Mouse (Mus musculus) limb, embryonic 11.5 days (tissue): ENCODE results near the gene D7Ertd443e. TPM values are rescaled to one million over a fixed set of nuclear protein-coding genes. Genes with fewer than 3 reads are reported as not detected.

Experiments
- ATAC-seq: fragments of 200-750 bp; cut with Nextera tagmentation; 2 replicates; pipeline ENCODE4 v1.8.0; 2017; ENCODE audit warnings: low read depth; ENCODE audit not compliant: insufficient number of reproducible peaks, low FRiP score, low TSS enrichment
- DNase-seq: peaks from one replicate; pipeline ENCODE4 v3.0.0-alpha.2; 2015; ENCODE audit warnings: low spot score
- H3K27ac ChIP-seq: fragments of 300-500 bp; sonication (generic); replicated peaks from 2 replicates; pipeline ENCODE4 v1.5.1; 2014; ENCODE audit warnings: low read depth, mild to moderate bottlenecking, low read length
- H3K27me3 ChIP-seq: fragments of 300-500 bp; sonication (generic); 2 replicates; pipeline ENCODE4 v1.6.1; 2014; ENCODE audit warnings: mild to moderate bottlenecking, low read length, mixed read lengths; ENCODE audit not compliant: control insufficient read depth, insufficient read depth
- H3K36me3 ChIP-seq: fragments of 300-500 bp; sonication (generic); 2 replicates; pipeline ENCODE4 v1.6.1; 2014; ENCODE audit warnings: mild to moderate bottlenecking, low read length, moderate library complexity, mixed read lengths; ENCODE audit not compliant: control insufficient read depth, insufficient read depth
- H3K4me1 ChIP-seq: fragments of 300-500 bp; sonication (generic); 2 replicates; pipeline ENCODE4 v1.6.1; 2014; ENCODE audit warnings: low read length, mixed read lengths; ENCODE audit not compliant: control insufficient read depth, insufficient read depth
- H3K4me2 ChIP-seq: fragments of 300-500 bp; sonication (generic); 2 replicates; pipeline ENCODE4 v1.6.1; 2014; ENCODE audit warnings: low read depth, mild to moderate bottlenecking, moderate library complexity; ENCODE audit not compliant: severe bottlenecking
- H3K4me3 ChIP-seq: fragments of 300-500 bp; sonication (generic); 2 replicates; pipeline ENCODE4 v1.5.1; 2014; ENCODE audit warnings: low read depth, low read length
- H3K9ac ChIP-seq: fragments of 300-500 bp; sonication (generic); 2 replicates; pipeline ENCODE4 v1.6.1; 2014; ENCODE audit warnings: mild to moderate bottlenecking, low read length
- H3K9me3 ChIP-seq: fragments of 300-500 bp; sonication (generic); 2 replicates; pipeline ENCODE4 v1.6.1; 2016; ENCODE audit warnings: low read length; ENCODE audit not compliant: control insufficient read depth
- WGBS: fragments of 180-500 bp; shearing (Covaris S2); extraction: QIAGEN DNeasy Blood & Tissue Kit; methylation state at CpG from one replicate; pipeline ENCODE4 v1.1.7; 2014; 5-methylcytosine and 5-hydroxymethylcytosine counted together
- polyA plus RNA-seq: library from polyadenylated mRNA; unstranded; fragments of >200 nt; fragmentation: Nextera tagmentation; extraction: Ambion mirVana; gene quantifications from 2 replicates; pipeline ENCODE4 v1.2.1, GENCODE M21; 2014

Gene D7Ertd443e
- polyA plus RNA-seq, 1 experiment from 2014 or later: 0.07 TPM

- Histone ChIP-seq H3K9me3 (no peaks in the 10 kb centered on the region), H3K27ac (no peak overlapping the region), H3K36me3 (no peaks in the 10 kb centered on the region), H3K27me3 (no peaks in the 10 kb centered on the region), H3K4me3 (no peak overlapping the region), H3K9ac (no peak overlapping the region), H3K4me2 (no peak overlapping the region), H3K4me1 (no peaks in the 10 kb centered on the region)
- DNase-seq (no peak), ATAC-seq (no peak)
- 77% methylated on average over 4 of the region's 4 CpGs for WGBS
These were observed 113.0 kb downstream of the D7Ertd443e start for GRCm38 (mm10) chr7:134272421-134272820.

GRCm38 (mm10) chr7:134265783-134266182 is 119.7 kb downstream of the D7Ertd443e start:
- WGBS: 83% methylated on average over 4 of the region's 4 CpGs
- Histone ChIP-seq H3K4me1 (no peaks in the 10 kb centered on the region), H3K9ac (no peak overlapping the region), H3K36me3 (no peaks in the 10 kb centered on the region), H3K4me3 (no peak overlapping the region), H3K27me3 (no peaks in the 10 kb centered on the region), H3K9me3 (no peaks in the 10 kb centered on the region), H3K27ac (no peak overlapping the region), H3K4me2 (no peak overlapping the region)
- DNase-seq (peak; percentile 14), ATAC-seq (no peak)

DNA sequence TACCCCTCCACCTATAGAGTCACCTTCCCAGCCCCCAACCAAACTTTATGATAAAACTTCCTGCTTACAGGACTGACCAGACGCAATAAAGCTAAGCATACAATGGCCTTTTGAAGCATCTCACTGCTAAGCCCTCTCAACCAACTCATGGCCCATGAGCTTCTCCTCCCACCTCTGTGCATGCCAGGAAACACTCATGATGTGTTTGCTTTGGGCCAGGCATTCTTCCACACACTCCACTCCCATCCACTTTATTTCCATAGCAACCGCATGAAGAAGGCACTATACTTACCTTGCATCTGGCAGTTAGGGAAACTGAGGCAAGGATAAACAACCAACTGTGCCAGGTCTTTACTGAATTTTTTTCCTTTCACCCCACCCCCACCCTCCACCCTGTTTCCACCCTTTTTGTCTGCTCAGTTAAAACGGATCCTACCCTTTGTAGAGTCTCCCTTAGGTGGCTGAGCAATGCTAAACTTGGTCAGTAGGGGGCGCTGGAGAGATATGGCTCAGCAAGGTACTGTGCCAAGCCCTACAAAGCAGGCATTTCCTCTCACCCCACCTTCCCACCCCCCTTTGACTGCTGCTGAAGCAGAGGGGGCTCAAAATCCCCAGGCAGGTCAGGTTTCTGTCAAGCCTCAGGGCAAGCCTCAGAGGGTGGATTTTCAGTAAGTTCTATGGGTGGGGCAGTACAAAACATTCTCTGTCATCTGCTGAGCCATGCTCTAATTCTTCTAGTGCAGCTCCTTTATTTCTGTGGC is 122.1 kb downstream of the D7Ertd443e start:
- no peak overlapping the region for H3K9ac ChIP-seq
- 41% methylated on average over 4 of the region's 4 CpGs for WGBS
- H3K36me3 ChIP-seq: no peaks in the 10 kb centered on the region
- H3K4me2 ChIP-seq: no peak overlapping the region
- no peak overlapping the region for H3K4me3 ChIP-seq
- H3K9me3 ChIP-seq: no peaks in the 10 kb centered on the region
- peak; percentile 83 for DNase-seq
- no peaks in the 10 kb centered on the region for H3K4me1 ChIP-seq
- no peak overlapping the region for H3K27ac ChIP-seq
- 0 out of 2 replicates have a peak, but pooled peaks have one; percentile 57 for ATAC-seq
- no peaks in the 10 kb centered on the region for H3K27me3 ChIP-seq

- no peaks in the 10 kb centered on the region for H3K27me3 ChIP-seq
- ATAC-seq: no peak
- no peaks in the 10 kb centered on the region for H3K36me3 ChIP-seq
- no peak overlapping the region for H3K27ac ChIP-seq
- WGBS: 66% methylated on average over 4 of the region's 4 CpGs
- DNase-seq: peak; percentile 17
- H3K4me3 ChIP-seq: no peak overlapping the region
- no peak overlapping the region for H3K9ac ChIP-seq
- H3K9me3 ChIP-seq: no peaks in the 10 kb centered on the region
- H3K4me2 ChIP-seq: no peak overlapping the region
- no peaks in the 10 kb centered on the region for H3K4me1 ChIP-seq
These were observed 124.3 kb downstream of the D7Ertd443e start for GRCm38 (mm10) chr7:134261003-134261701.

GRCm38 (mm10) chr7:134250273-134250870 is 135.1 kb downstream of the D7Ertd443e start:
- Histone ChIP-seq H3K9ac (no peak overlapping the region), H3K36me3 (no peaks in the 10 kb centered on the region), H3K27me3 (no peaks in the 10 kb centered on the region), H3K4me3 (no peak overlapping the region), H3K27ac (no peak overlapping the region), H3K4me2 (no peak overlapping the region), H3K9me3 (no peaks in the 10 kb centered on the region), H3K4me1 (no peaks in the 10 kb centered on the region)
- ATAC-seq (no peak), DNase-seq (no peak)
- WGBS: 87% methylated on average over 7 of the region's 7 CpGs

- no peak overlapping the region for H3K9ac ChIP-seq
- ATAC-seq (no peak), DNase-seq (no peak)
- H3K27me3 ChIP-seq: no peaks in the 10 kb centered on the region
- H3K9me3 ChIP-seq: no peaks in the 10 kb centered on the region
- no peak overlapping the region for H3K4me2 ChIP-seq
- H3K4me3 ChIP-seq: no peak overlapping the region
- no peaks in the 10 kb centered on the region for H3K36me3 ChIP-seq
- H3K4me1 ChIP-seq: no peaks in the 10 kb centered on the region
- 93% methylated on average over 2 of the region's 2 CpGs for WGBS
- H3K27ac ChIP-seq: no peak overlapping the region
These were observed 137.4 kb downstream of the D7Ertd443e start for GRCm38 (mm10) chr7:134248041-134248440.

DNA sequence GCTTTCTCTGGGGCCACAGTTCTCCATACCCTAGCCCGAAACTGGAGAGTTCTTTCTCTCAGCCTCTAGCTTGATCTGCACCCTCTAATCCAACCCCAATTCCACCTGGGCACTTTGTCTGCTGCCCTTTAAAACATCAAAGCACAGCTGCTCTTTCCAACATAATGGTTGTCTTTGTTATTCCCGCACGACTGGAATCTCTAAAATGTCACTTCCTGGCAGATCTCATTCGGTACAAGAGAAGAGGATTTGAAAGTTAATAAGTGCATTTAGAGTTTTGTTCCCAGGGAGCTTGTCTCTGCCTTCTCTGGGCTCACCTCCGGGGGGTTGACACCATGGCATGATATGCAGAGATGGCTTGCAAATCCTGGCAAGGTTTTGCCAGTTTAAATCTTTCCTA is 138.8 kb downstream of the D7Ertd443e start:
- H3K9me3 ChIP-seq: no peaks in the 10 kb centered on the region
- no peak overlapping the region for H3K27ac ChIP-seq
- H3K4me1 ChIP-seq: no peaks in the 10 kb centered on the region
- no peaks in the 10 kb centered on the region for H3K27me3 ChIP-seq
- 35% methylated on average over 5 of the region's 5 CpGs for WGBS
- H3K4me2 ChIP-seq: no peak overlapping the region
- no peak overlapping the region for H3K9ac ChIP-seq
- no peak overlapping the region for H3K4me3 ChIP-seq
- DNase-seq (no peak), ATAC-seq (no peak)
- H3K36me3 ChIP-seq: no peaks in the 10 kb centered on the region

GRCm38 (mm10) chr7:134242773-134243172 is 142.7 kb downstream of the D7Ertd443e start:
- Histone ChIP-seq H3K36me3 (no peaks in the 10 kb centered on the region), H3K4me1 (no peaks in the 10 kb centered on the region), H3K4me3 (no peak overlapping the region), H3K4me2 (no peak overlapping the region), H3K9me3 (no peaks in the 10 kb centered on the region), H3K27me3 (no peaks in the 10 kb centered on the region), H3K9ac (no peak overlapping the region), H3K27ac (no peak overlapping the region)
- ATAC-seq (no peak), DNase-seq (no peak)
- 84% methylated on average over 1 of the region's 1 CpGs for WGBS
